Mouse (Mus musculus): Measurements from ENCODE around the gene Ccdc155. TPM values are rescaled to one million over a fixed set of nuclear protein-coding genes. Genes with fewer than 3 reads are reported as not detected.

The Ccdc155 gene
- total and polyA plus RNA-seq, 2 experiments, result not detected

GRCm38 (mm10) chr7:45148534-45149098 is 56.1 kb downstream of the Ccdc155 start:
- Histone ChIP-seq H3K79me2 (ENCODE audit: control insufficient read depth, insufficient read depth, low read length) (no peaks in the 10 kb centered on the region), H3K36me3 (ENCODE audit: control insufficient read depth, insufficient read depth, low read length) (peaks cover 15% of the 10 kb centered on the region; the same call in 1 of the 2 replicates), H3K27me3 (ENCODE audit: control insufficient read depth, insufficient read depth, low read length) (no peaks in the 10 kb centered on the region), H3K9ac (ENCODE audit: low read depth, low read length) (peak overlapping the region; percentile 30), H3K27ac (replicated peaks; ENCODE audit: insufficient read depth, low read depth, low read length) (peak overlapping the region; percentile 92), H3K4me3 (ENCODE audit: insufficient read depth, low read depth, low read length) (no peak overlapping the region), H3K4me1 (ENCODE audit: control insufficient read depth, insufficient read depth, low read length) (peaks cover 16% of the 10 kb centered on the region)
- DNase-seq (ENCODE audit: extremely low read depth, low read depth, low spot score), result peak; percentile 76
- TF ChIP-seq CTCF (IDR thresholded peaks at IDR 0.05; ENCODE audit: low read depth, low read length) (no peak), POLR2A (IDR thresholded peaks at IDR 0.05; ENCODE audit: extremely low read depth, insufficient read depth, low read length) (no peak)
- WGBS, result 13% methylated on average over 4 of the region's 4 CpGs

GRCm38 (mm10) chr7:45147899-45148298 is 56.8 kb downstream of the Ccdc155 start:
- Histone ChIP-seq H3K79me2 (ENCODE audit: control insufficient read depth, insufficient read depth, low read length) (no peaks in the 10 kb centered on the region), H3K4me1 (ENCODE audit: control insufficient read depth, insufficient read depth, low read length) (peaks cover 16% of the 10 kb centered on the region), H3K36me3 (ENCODE audit: control insufficient read depth, insufficient read depth, low read length) (peaks cover 19% of the 10 kb centered on the region; the same call in 1 of the 2 replicates), H3K27ac (replicated peaks; ENCODE audit: insufficient read depth, low read depth, low read length) (peak overlapping the region; percentile 92), H3K4me3 (ENCODE audit: insufficient read depth, low read depth, low read length) (no peak overlapping the region), H3K9ac (ENCODE audit: low read depth, low read length) (peak overlapping the region; percentile 28; the same call in 1 of the 2 replicates), H3K27me3 (ENCODE audit: control insufficient read depth, insufficient read depth, low read length) (no peaks in the 10 kb centered on the region)
- TF ChIP-seq POLR2A (IDR thresholded peaks at IDR 0.05; ENCODE audit: extremely low read depth, insufficient read depth, low read length), result no peak
- no peak for TF ChIP-seq CTCF (IDR thresholded peaks at IDR 0.05; ENCODE audit: low read depth, low read length)
- WGBS, result 24% methylated on average over 11 of the region's 11 CpGs
- peak; percentile 97 for DNase-seq (ENCODE audit: extremely low read depth, low read depth, low spot score)

DNA sequence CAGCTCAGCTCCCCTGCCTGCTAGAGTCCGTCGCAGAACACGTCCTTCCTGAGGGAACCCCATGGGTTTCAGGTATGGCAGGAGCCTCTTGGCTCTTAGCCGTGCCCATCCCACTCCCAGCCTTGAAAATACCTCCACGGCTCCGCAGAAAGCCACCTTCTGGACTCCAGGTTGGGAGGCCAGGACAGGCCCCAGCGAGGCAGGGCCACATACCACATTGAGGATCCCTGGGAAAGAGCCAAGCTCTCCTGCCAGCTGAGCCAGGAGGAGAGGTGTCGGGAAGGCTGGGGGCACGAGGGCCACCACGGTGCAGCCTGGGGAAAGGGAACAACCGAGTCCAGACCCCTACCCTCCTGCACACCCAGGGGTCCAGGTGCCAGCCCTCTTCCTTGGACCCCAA is 57.4 kb downstream of the Ccdc155 start:
- Histone ChIP-seq H3K4me3 (ENCODE audit: insufficient read depth, low read depth, low read length) (peak overlapping the region; percentile 21; the same call in 1 of the 2 replicates), H3K27ac (replicated peaks; ENCODE audit: insufficient read depth, low read depth, low read length) (peak overlapping the region; percentile 81), H3K36me3 (ENCODE audit: control insufficient read depth, insufficient read depth, low read length) (peaks cover 21% of the 10 kb centered on the region; the same call in 1 of the 2 replicates), H3K9ac (ENCODE audit: low read depth, low read length) (peak overlapping the region; percentile 28), H3K79me2 (ENCODE audit: control insufficient read depth, insufficient read depth, low read length) (no peaks in the 10 kb centered on the region), H3K4me1 (ENCODE audit: control insufficient read depth, insufficient read depth, low read length) (peaks cover 16% of the 10 kb centered on the region), H3K27me3 (ENCODE audit: control insufficient read depth, insufficient read depth, low read length) (no peaks in the 10 kb centered on the region)
- TF ChIP-seq POLR2A (IDR thresholded peaks at IDR 0.05; ENCODE audit: extremely low read depth, insufficient read depth, low read length), result no peak
- TF ChIP-seq CTCF (IDR thresholded peaks at IDR 0.05; ENCODE audit: low read depth, low read length), result no peak
- whole genome bisulfite sequencing, result 37% methylated on average over 11 of the region's 11 CpGs
- peak; percentile 55 for DNase-seq (ENCODE audit: extremely low read depth, low read depth, low spot score)

GRCm38 (mm10) chr7:45145460-45145859 is 59.2 kb downstream of the Ccdc155 start:
- 96% methylated on average over 8 of the region's 8 CpGs for WGBS
- Histone ChIP-seq H3K27ac (replicated peaks; ENCODE audit: insufficient read depth, low read depth, low read length) (no peak overlapping the region), H3K36me3 (ENCODE audit: control insufficient read depth, insufficient read depth, low read length) (peaks cover 23% of the 10 kb centered on the region; the same call in 1 of the 2 replicates), H3K4me1 (ENCODE audit: control insufficient read depth, insufficient read depth, low read length) (peaks cover 12% of the 10 kb centered on the region), H3K9ac (ENCODE audit: low read depth, low read length) (no peak overlapping the region), H3K79me2 (ENCODE audit: control insufficient read depth, insufficient read depth, low read length) (no peaks in the 10 kb centered on the region), H3K27me3 (ENCODE audit: control insufficient read depth, insufficient read depth, low read length) (no peaks in the 10 kb centered on the region), H3K4me3 (ENCODE audit: insufficient read depth, low read depth, low read length) (no peak overlapping the region)
- TF ChIP-seq POLR2A (IDR thresholded peaks at IDR 0.05; ENCODE audit: extremely low read depth, insufficient read depth, low read length) (no peak), CTCF (IDR thresholded peaks at IDR 0.05; ENCODE audit: low read depth, low read length) (no peak)
- no peak for DNase-seq (ENCODE audit: extremely low read depth, low read depth, low spot score)

GRCm38 (mm10) chr7:45144368-45145174 is 60.1 kb downstream of the Ccdc155 start:
- no peak for DNase-seq (ENCODE audit: extremely low read depth, low read depth, low spot score)
- TF ChIP-seq POLR2A (IDR thresholded peaks at IDR 0.05; ENCODE audit: extremely low read depth, insufficient read depth, low read length) (no peak), CTCF (IDR thresholded peaks at IDR 0.05; ENCODE audit: low read depth, low read length) (no peak)
- Histone ChIP-seq H3K4me1 (ENCODE audit: control insufficient read depth, insufficient read depth, low read length) (peaks cover 20% of the 10 kb centered on the region), H3K36me3 (ENCODE audit: control insufficient read depth, insufficient read depth, low read length) (peaks cover 23% of the 10 kb centered on the region; the same call in 1 of the 2 replicates), H3K27me3 (ENCODE audit: control insufficient read depth, insufficient read depth, low read length) (no peaks in the 10 kb centered on the region), H3K9ac (ENCODE audit: low read depth, low read length) (no peak overlapping the region), H3K79me2 (ENCODE audit: control insufficient read depth, insufficient read depth, low read length) (no peaks in the 10 kb centered on the region), H3K4me3 (ENCODE audit: insufficient read depth, low read depth, low read length) (no peak overlapping the region), H3K27ac (replicated peaks; ENCODE audit: insufficient read depth, low read depth, low read length) (no peak overlapping the region)
- 95% methylated on average over 13 of the region's 13 CpGs for WGBS
